Mouse (Mus musculus) midbrain, embryonic 11.5 days (tissue): ENCODE measurements around the gene Frmd4b. TPM values are rescaled to one million over a fixed set of nuclear protein-coding genes. Genes with fewer than 3 reads are reported as not detected.

Source experiments
- ATAC-seq: fragments of 200-750 bp; cut with Nextera tagmentation; 2 replicates; pipeline ENCODE4 v1.8.0; 2017; ENCODE audit warnings: moderate TSS enrichment, moderate library complexity; ENCODE audit not compliant: low FRiP score
- DNase-seq: peaks from one replicate; pipeline ENCODE4 v3.0.0; 2015; ENCODE audit warnings: low spot score; ENCODE audit errors: missing footprints
- H3K27ac ChIP-seq: fragments of 300-500 bp; sonication (generic); 2 replicates; pipeline ENCODE4 v1.5.1; 2014; ENCODE audit warnings: low read depth, low read length
- H3K27me3 ChIP-seq: fragments of 300-500 bp; sonication (generic); 2 replicates; pipeline ENCODE4 v1.6.1; 2014; ENCODE audit warnings: mild to moderate bottlenecking, low read length, moderate library complexity, mixed read lengths; ENCODE audit not compliant: control insufficient read depth, insufficient read depth
- H3K36me3 ChIP-seq: fragments of 300-500 bp; sonication (generic); 2 replicates; pipeline ENCODE4 v1.6.1; 2014; ENCODE audit warnings: mild to moderate bottlenecking, low read length, moderate library complexity, mixed read lengths; ENCODE audit not compliant: control insufficient read depth, insufficient read depth
- H3K4me1 ChIP-seq: fragments of 300-500 bp; sonication (generic); 2 replicates; pipeline ENCODE4 v1.6.1; 2014; ENCODE audit warnings: low read length; ENCODE audit not compliant: control insufficient read depth, insufficient read depth
- H3K4me2 ChIP-seq: fragments of 300-500 bp; sonication (generic); 2 replicates; pipeline ENCODE4 v1.6.1; 2014; ENCODE audit warnings: mild to moderate bottlenecking, moderate library complexity
- H3K4me3 ChIP-seq: fragments of 300-500 bp; sonication (generic); 2 replicates; pipeline ENCODE4 v1.5.1; 2014; ENCODE audit warnings: low read depth, low read length
- H3K9ac ChIP-seq: fragments of 300-500 bp; sonication (generic); 2 replicates; pipeline ENCODE4 v1.6.1; 2014; ENCODE audit warnings: low read length
- H3K9me3 ChIP-seq: fragments of 300-500 bp; sonication (generic); 2 replicates; pipeline ENCODE4 v1.6.1; 2016; ENCODE audit warnings: low read length; ENCODE audit not compliant: control insufficient read depth
- WGBS: fragments of 180-500 bp; shearing (Covaris S2); extraction: QIAGEN DNeasy Blood & Tissue Kit; methylation state at CpG from one replicate; pipeline ENCODE4 v1.1.7; 2014; 5-methylcytosine and 5-hydroxymethylcytosine counted together
- polyA plus RNA-seq: library from polyadenylated mRNA; unstranded; fragments of >200 nt; fragmentation: Nextera tagmentation; extraction: Ambion mirVana; gene quantifications from 2 replicates; pipeline ENCODE4 v1.2.1, GENCODE M21; 2014

The Frmd4b gene
- polyA plus RNA-seq, 1 experiment from 2014 or later, result 31.9 TPM

DNA sequence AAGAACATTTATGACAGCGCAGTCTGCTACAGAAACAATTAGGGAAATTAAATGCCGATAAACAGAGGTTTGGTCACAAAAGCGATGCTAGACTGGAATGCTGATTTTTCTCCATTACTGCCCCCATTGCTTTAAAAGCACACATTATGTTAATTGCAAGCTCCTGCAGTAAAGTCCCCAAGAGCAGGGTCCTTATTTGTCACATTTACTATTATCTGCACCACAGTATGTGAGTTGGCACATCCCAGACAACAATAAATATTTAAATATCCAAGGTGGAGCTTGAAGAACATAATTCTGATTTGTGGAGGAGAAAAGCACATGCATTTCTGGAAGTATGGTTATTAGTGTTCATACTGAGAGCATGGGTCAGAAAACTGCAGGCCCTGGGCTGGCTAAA lies 64.8 kb downstream of the Frmd4b start:
- Histone ChIP-seq H3K4me3 (no peak overlapping the region), H3K27ac (no peak overlapping the region), H3K4me1 (peaks cover 5% of the 10 kb centered on the region; the same call in 1 of the 2 replicates), H3K27me3 (no peaks in the 10 kb centered on the region), H3K9me3 (no peaks in the 10 kb centered on the region), H3K9ac (no peak overlapping the region), H3K36me3 (no peaks in the 10 kb centered on the region), H3K4me2 (no peak overlapping the region)
- DNase-seq (no peak), ATAC-seq (no peak)
- WGBS, result 94% methylated on average over 3 of the region's 3 CpGs

GRCm38 (mm10) chr6:97551884-97552283 lies 65.5 kb downstream of the Frmd4b start:
- WGBS, result 76% methylated on average over 8 of the region's 8 CpGs
- Histone ChIP-seq H3K4me3 (no peak overlapping the region), H3K9me3 (no peaks in the 10 kb centered on the region; the same call in 1 of the 2 replicates), H3K36me3 (no peaks in the 10 kb centered on the region), H3K4me2 (no peak overlapping the region), H3K9ac (no peak overlapping the region), H3K4me1 (peaks cover 5% of the 10 kb centered on the region; the same call in 1 of the 2 replicates), H3K27ac (no peak overlapping the region), H3K27me3 (no peaks in the 10 kb centered on the region)
- ATAC-seq, result no peak
- no peak for DNase-seq

DNA sequence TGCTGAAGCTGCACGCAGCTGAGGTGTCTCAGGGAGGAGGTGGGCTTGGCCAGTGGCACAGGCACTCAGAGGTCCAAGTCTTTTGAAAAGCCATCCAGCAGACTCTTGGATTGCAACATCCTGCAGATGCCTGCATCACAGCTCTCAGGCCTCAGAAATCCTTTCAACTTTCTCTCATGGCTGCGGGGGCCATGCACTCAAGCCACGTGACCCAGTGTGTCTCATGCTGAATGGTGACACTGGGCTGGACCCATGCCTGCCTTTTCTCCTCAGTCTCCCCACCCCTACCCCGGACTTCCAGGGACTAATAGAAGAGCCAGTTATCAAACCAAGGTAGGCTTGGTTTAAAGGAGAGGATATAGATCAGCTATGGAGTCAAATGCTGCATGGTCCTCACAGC lies 66.2 kb downstream of the Frmd4b start:
- Histone ChIP-seq H3K4me1 (peaks cover 5% of the 10 kb centered on the region; the same call in 1 of the 2 replicates), H3K27me3 (no peaks in the 10 kb centered on the region), H3K27ac (no peak overlapping the region), H3K9me3 (no peaks in the 10 kb centered on the region; the same call in 1 of the 2 replicates), H3K4me2 (no peak overlapping the region), H3K9ac (no peak overlapping the region), H3K36me3 (no peaks in the 10 kb centered on the region), H3K4me3 (no peak overlapping the region)
- WGBS, result 88% methylated on average over 4 of the region's 4 CpGs
- ATAC-seq (no peak), DNase-seq (no peak)

DNA sequence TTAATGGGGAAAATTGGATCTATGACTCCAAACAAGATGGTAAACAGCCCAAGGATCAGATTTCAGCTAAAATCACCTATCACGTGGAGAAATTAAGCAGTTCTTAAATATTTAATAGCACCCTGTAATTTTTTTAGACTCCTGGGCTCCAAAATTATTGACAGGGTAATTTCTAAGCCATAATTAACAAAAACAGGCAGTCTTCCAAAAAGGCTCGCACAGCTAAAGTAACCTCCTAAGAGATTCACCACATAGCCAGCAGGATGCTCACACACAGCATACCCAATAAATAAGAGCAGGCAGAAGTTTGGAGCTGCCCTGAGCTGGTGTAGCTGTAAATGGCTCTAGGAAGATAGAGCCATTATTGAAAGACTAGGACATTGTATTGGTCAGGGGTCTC lies 76.9 kb downstream of the Frmd4b start:
- Histone ChIP-seq H3K4me2 (no peak overlapping the region), H3K9me3 (no peaks in the 10 kb centered on the region), H3K27ac (no peak overlapping the region), H3K4me3 (no peak overlapping the region), H3K9ac (no peak overlapping the region), H3K27me3 (no peaks in the 10 kb centered on the region), H3K4me1 (no peaks in the 10 kb centered on the region), H3K36me3 (no peaks in the 10 kb centered on the region)
- WGBS, result 96% methylated on average over 2 of the region's 2 CpGs
- DNase-seq (no peak), ATAC-seq (no peak)

- Histone ChIP-seq H3K4me3 (no peak overlapping the region), H3K27ac (no peak overlapping the region), H3K9ac (no peak overlapping the region), H3K36me3 (no peaks in the 10 kb centered on the region), H3K4me2 (no peak overlapping the region), H3K27me3 (no peaks in the 10 kb centered on the region), H3K4me1 (no peaks in the 10 kb centered on the region), H3K9me3 (no peaks in the 10 kb centered on the region)
- WGBS, result 88% methylated on average over 9 of the region's 9 CpGs
- DNase-seq (no peak), ATAC-seq (no peak)
Measured at GRCm38 (mm10) chr6:97535763-97536445, 81.4 kb downstream of the Frmd4b start.

GRCm38 (mm10) chr6:97531043-97531442 lies 86.3 kb downstream of the Frmd4b start:
- Histone ChIP-seq H3K27ac (no peak overlapping the region), H3K4me2 (no peak overlapping the region), H3K36me3 (no peaks in the 10 kb centered on the region), H3K4me3 (no peak overlapping the region), H3K4me1 (peaks cover 16% of the 10 kb centered on the region), H3K27me3 (no peaks in the 10 kb centered on the region), H3K9ac (no peak overlapping the region), H3K9me3 (no peaks in the 10 kb centered on the region)
- WGBS, result 87% methylated on average over 4 of the region's 4 CpGs
- ATAC-seq (no peak), DNase-seq (no peak)

DNA sequence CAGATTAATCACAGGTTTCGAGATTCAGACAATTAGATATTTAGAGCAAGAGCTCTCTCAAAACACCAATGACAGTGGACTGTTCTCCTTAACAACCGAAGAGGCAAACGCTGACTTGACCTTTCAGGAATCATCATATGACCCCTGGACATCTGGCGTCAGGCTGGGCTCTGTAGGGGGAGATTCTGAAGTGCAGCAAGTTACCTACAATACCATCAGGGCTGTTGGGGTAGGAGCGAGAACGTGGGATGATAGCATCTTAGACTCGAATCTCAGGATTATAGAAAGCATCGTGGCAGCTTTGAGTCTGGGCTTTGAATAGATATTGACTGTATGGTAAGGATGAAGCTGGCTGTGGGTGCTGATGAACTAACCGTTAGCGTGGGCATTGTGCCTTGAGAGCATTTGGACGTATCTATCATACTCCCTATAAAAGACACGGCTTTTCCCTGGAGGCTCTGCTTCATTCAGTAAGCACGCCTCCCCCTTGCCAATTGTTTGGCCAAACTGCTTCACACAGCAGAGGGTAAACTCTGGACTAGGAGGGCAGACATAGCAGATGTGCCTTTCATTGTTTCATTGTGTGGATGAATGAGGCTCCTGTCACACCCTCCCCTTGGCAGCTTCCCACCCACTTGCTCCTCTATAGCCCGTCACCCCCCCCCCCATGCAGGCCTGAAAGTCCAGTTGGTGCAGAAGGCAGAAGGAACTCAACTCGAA lies 88.2 kb downstream of the Frmd4b start:
- H3K4me2 ChIP-seq, result peak overlapping the region; percentile 19; the same call in 1 of the 2 replicates
- H3K9me3 ChIP-seq, result no peaks in the 10 kb centered on the region
- no peaks in the 10 kb centered on the region for H3K27me3 ChIP-seq
- 0 out of 2 replicates have a peak overlapping the region, but pooled peaks have one; percentile 0 for H3K9ac ChIP-seq
- H3K36me3 ChIP-seq, result no peaks in the 10 kb centered on the region
- ATAC-seq (peak; percentile 93), DNase-seq (peak; percentile 94)
- 26% methylated on average over 15 of the region's 15 CpGs for WGBS
- H3K27ac ChIP-seq, result peak overlapping the region; percentile 71
- H3K4me3 ChIP-seq, result no peak overlapping the region
- peaks cover 18% of the 10 kb centered on the region for H3K4me1 ChIP-seq

DNA sequence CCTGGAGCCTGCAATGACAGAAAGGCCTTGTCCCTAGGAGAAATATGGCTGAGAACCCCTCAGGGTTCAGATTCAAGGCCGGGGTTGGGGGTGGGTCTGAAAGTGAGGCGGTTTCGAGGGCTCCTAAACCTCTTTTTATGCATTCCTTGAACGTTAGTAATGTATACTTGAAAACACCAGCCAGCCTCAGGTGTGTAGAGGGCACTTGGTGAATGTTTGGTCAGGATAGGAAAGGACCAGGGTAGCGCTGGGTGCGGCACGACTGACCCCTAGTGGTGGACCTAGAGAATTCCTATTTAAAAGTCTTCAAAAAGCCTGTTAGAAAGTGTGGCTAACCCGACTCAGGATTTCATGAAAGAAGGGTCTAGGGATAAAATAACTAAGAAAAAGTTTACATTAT lies 91.2 kb downstream of the Frmd4b start:
- Histone ChIP-seq H3K27me3 (no peaks in the 10 kb centered on the region), H3K9me3 (no peaks in the 10 kb centered on the region), H3K27ac (no peak overlapping the region), H3K4me3 (no peak overlapping the region), H3K4me2 (no peak overlapping the region), H3K36me3 (no peaks in the 10 kb centered on the region), H3K4me1 (peaks cover 22% of the 10 kb centered on the region), H3K9ac (no peak overlapping the region)
- 0 out of 2 replicates have a peak, but pooled peaks have one; percentile 16 for ATAC-seq
- peak; percentile 92 for DNase-seq
- 20% methylated on average over 8 of the region's 8 CpGs for WGBS

- WGBS, result 2% methylated on average over 11 of the region's 11 CpGs
- H3K4me2 ChIP-seq, result no peak overlapping the region
- H3K9me3 ChIP-seq, result no peaks in the 10 kb centered on the region
- H3K27ac ChIP-seq, result no peak overlapping the region
- H3K4me3 ChIP-seq, result no peak overlapping the region
- H3K9ac ChIP-seq, result no peak overlapping the region
- H3K4me1 ChIP-seq, result peaks cover 12% of the 10 kb centered on the region
- DNase-seq, result peak; percentile 99
- ATAC-seq, result peak; percentile 45; the same call in 1 of the 2 replicates
- H3K36me3 ChIP-seq, result no peaks in the 10 kb centered on the region
- no peaks in the 10 kb centered on the region for H3K27me3 ChIP-seq
Measured at GRCm38 (mm10) chr6:97523118-97523517, 94.2 kb downstream of the Frmd4b start.
